Mouse (Mus musculus) CH12.LX (cell line): ENCODE measurements around the gene Eva1a. TPM values are rescaled to one million over a fixed set of nuclear protein-coding genes. Genes with fewer than 3 reads are reported as not detected.

Experiments
- DNase-seq: peaks from one replicate; pipeline ENCODE4 v3.0.0-alpha.2; 2013; ENCODE audit errors: extremely low read depth
- H3K27ac ChIP-seq: 2 replicates; pipeline ENCODE4 v1.5.1; 2012; ENCODE audit warnings: low read depth, mild to moderate bottlenecking, control low read depth, moderate library complexity; ENCODE audit not compliant: insufficient read depth
- H3K27me3 ChIP-seq: replicated peaks from 2 replicates; pipeline ENCODE3; 2012; ENCODE audit warnings: inconsistent platforms
- H3K36me3 ChIP-seq, 2 experiments: replicated peaks in 1 of 2; 2 replicates each; pipeline versions ENCODE3 to v1.6.1; 2012; ENCODE audit warnings: inconsistent platforms in 1 of 2, low read length in 1 of 2, mild to moderate bottlenecking in 1 of 2, mixed read lengths in 1 of 2, moderate library complexity in 1 of 2; ENCODE audit not compliant: control insufficient read depth in 1 of 2, insufficient read depth in 1 of 2
- H3K4me1 ChIP-seq, 2 experiments: 2 replicates each; pipeline ENCODE4 v1.6.1; 2012; ENCODE audit warnings: inconsistent platforms in 1 of 2, moderate library complexity in 1 of 2; ENCODE audit not compliant: insufficient read depth in 2 of 2, control insufficient read depth in 1 of 2
- H3K4me2 ChIP-seq: 2 replicates; pipeline ENCODE4 v1.6.1; 2012; ENCODE audit warnings: low read depth, mild to moderate bottlenecking, control low read depth; ENCODE audit not compliant: poor library complexity, insufficient read depth, severe bottlenecking
- H3K4me3 ChIP-seq, 3 experiments: fragments of 150-350 bp in 1 of 3; sonication (generic) in 1 of 3; replicated peaks in 1 of 3; 2 replicates each; pipeline versions ENCODE3 to v1.5.1; 2011 to 2012; ENCODE audit warnings: low read depth in 2 of 3, low read length in 2 of 3, mild to moderate bottlenecking in 2 of 3, moderate library complexity in 2 of 3, control low read depth in 1 of 3, improper control_type of control experiment in 1 of 3, inconsistent platforms in 1 of 3, mixed read lengths in 1 of 3; ENCODE audit not compliant: poor library complexity in 1 of 3
- H3K79me2 ChIP-seq: replicated peaks from 2 replicates; pipeline ENCODE4 v1.6.1; 2012; ENCODE audit warnings: mild to moderate bottlenecking, moderate library complexity; ENCODE audit not compliant: control insufficient read depth, poor library complexity, insufficient read depth, severe bottlenecking; ENCODE audit errors: extremely low read depth
- H3K9ac ChIP-seq: 2 replicates; pipeline ENCODE4 v1.6.1; 2012; ENCODE audit warnings: low read depth, mild to moderate bottlenecking, control low read depth, moderate library complexity; ENCODE audit not compliant: insufficient read depth
- H3K9me3 ChIP-seq: replicated peaks from 2 replicates; pipeline ENCODE3; 2012; ENCODE audit warnings: low read length, inconsistent platforms, mixed read lengths
- BHLHE40 ChIP-seq: IDR thresholded peaks from 2 replicates; pipeline ENCODE4 v1.6.1; 2011; ENCODE audit warnings: mild to moderate bottlenecking, low read depth, low read length, improper control_type of control experiment
- CHD2 ChIP-seq: IDR thresholded peaks from 2 replicates; pipeline ENCODE4 v1.6.1; 2011; ENCODE audit warnings: low read length, improper control_type of control experiment
- ETS1 ChIP-seq: conservative IDR thresholded peaks from 2 replicates; pipeline ENCODE4 v1.6.1; 2012; ENCODE audit warnings: low read depth, mild to moderate bottlenecking, inconsistent platforms, low read length, improper control_type of control experiment, moderate library complexity
- HCFC1 ChIP-seq: IDR thresholded peaks from 2 replicates; pipeline ENCODE4 v1.6.1; 2012; ENCODE audit warnings: low read depth, mild to moderate bottlenecking, inconsistent platforms, low read length, improper control_type of control experiment
- IRF4 ChIP-seq: IDR thresholded peaks from 2 replicates; pipeline ENCODE4 v1.6.1; 2014; ENCODE audit warnings: low read depth, mild to moderate bottlenecking, inconsistent platforms, low read length, improper control_type of control experiment
- JUND ChIP-seq: conservative IDR thresholded peaks from 2 replicates; pipeline ENCODE4 v1.6.1; 2011; ENCODE audit warnings: low read depth, low read length, improper control_type of control experiment
- KAT2A ChIP-seq: IDR thresholded peaks from 2 replicates; pipeline ENCODE4 v1.6.1; 2012; ENCODE audit warnings: low read length, improper control_type of control experiment, inconsistent platforms; ENCODE audit not compliant: insufficient replicate concordance
- MAFK ChIP-seq: IDR thresholded peaks from 2 replicates; pipeline ENCODE4 v1.6.1; 2011; ENCODE audit warnings: low read length, improper control_type of control experiment; ENCODE audit not compliant: insufficient replicate concordance
- MXI1 ChIP-seq: IDR thresholded peaks from 2 replicates; pipeline ENCODE4 v1.6.1; 2011; ENCODE audit warnings: mild to moderate bottlenecking, low read depth, low read length, improper control_type of control experiment
- MYC ChIP-seq: IDR thresholded peaks from 2 replicates; pipeline ENCODE4 v1.6.1; 2011; ENCODE audit warnings: low read depth, mild to moderate bottlenecking, improper control_type of control experiment, low read length
- NRF1 ChIP-seq: IDR thresholded peaks from 2 replicates; pipeline ENCODE4 v1.6.1; 2014; ENCODE audit warnings: low read depth, mild to moderate bottlenecking, inconsistent platforms, low read length, improper control_type of control experiment, moderate library complexity
- PAX5 ChIP-seq: IDR thresholded peaks from 2 replicates; pipeline ENCODE4 v1.6.1; 2012; ENCODE audit warnings: low read length, inconsistent platforms, mixed read lengths
- POLR2A ChIP-seq: IDR thresholded peaks from 2 replicates; pipeline ENCODE4 v1.6.1; 2011; ENCODE audit warnings: low read depth, mild to moderate bottlenecking, improper control_type of control experiment, low read length
- POLR2AphosphoS2 ChIP-seq: IDR thresholded peaks from 2 replicates; pipeline ENCODE4 v1.6.1; 2011; ENCODE audit warnings: low read depth, low read length, improper control_type of control experiment
- SMC3 ChIP-seq: IDR thresholded peaks from 2 replicates; pipeline ENCODE4 v1.6.1; 2011; ENCODE audit warnings: low read depth, low read length, improper control_type of control experiment
- TBP ChIP-seq: conservative IDR thresholded peaks from 2 replicates; pipeline ENCODE4 v1.6.1; 2011; ENCODE audit warnings: low read depth, low read length, improper control_type of control experiment
- UBTF ChIP-seq: IDR thresholded peaks from 2 replicates; pipeline ENCODE4 v1.6.1; 2012; ENCODE audit warnings: low read depth, mild to moderate bottlenecking, inconsistent platforms, low read length, improper control_type of control experiment, moderate library complexity
- USF1 ChIP-seq: IDR thresholded peaks from 2 replicates; pipeline ENCODE4 v1.6.1; 2014; ENCODE audit warnings: low read depth, mild to moderate bottlenecking, inconsistent platforms, low read length, improper control_type of control experiment
- ZC3H11A ChIP-seq: IDR thresholded peaks from 2 replicates; pipeline ENCODE4 v1.6.1; 2012; ENCODE audit warnings: low read depth, mild to moderate bottlenecking, inconsistent platforms, low read length, improper control_type of control experiment
- ZKSCAN1 ChIP-seq: IDR thresholded peaks from 2 replicates; pipeline ENCODE4 v1.6.1; 2012; ENCODE audit warnings: low read depth, inconsistent platforms, low read length, improper control_type of control experiment, borderline replicate concordance
- dilution Hi-C: fragments of 300-500 bp; cut with MboI; formaldehyde crosslinking; loops from 2 replicates; pipeline ENCODE4 v1.14.3; 2020; ENCODE audit warnings: low sequenced_read_pairs; ENCODE audit not compliant: extremely low pct_unique_long_range_greater_than_20kb, extremely low pct_ligation_motif_present
- in situ Hi-C: fragments of 300-500 bp; cut with MboI; formaldehyde crosslinking; loops from 3 replicates; pipeline ENCODE4 v1.14.3; 2019; ENCODE audit warnings: low sequenced_read_pairs, low pct_ligation_motif_present, low pct_unique_long_range_greater_than_20kb, mixed read lengths
- polyA plus RNA-seq: library from polyadenylated mRNA; unstranded; fragments of >175 nt; gene quantifications from 2 replicates; pipeline ENCODE4 v1.2.1, GENCODE M21; 2012; ENCODE audit warnings: low read depth; ENCODE audit not compliant: insufficient read length
- total RNA-seq, 2 experiments: library from RNA; depleted of rRNA; stranded (reverse); fragments of 300-350 nt in 1 of 2; fragments of >200 nt in 1 of 2; gene quantifications; 2 replicates each; pipeline ENCODE4 v1.2.3; 2012 to 2014

The Eva1a gene
- total and polyA plus RNA-seq, 3 experiments: not detected

- Histone ChIP-seq H3K4me3 (no peak overlapping the region), H3K4me1 (no peaks in the 10 kb centered on the region), H3K27ac (no peak overlapping the region)
- in situ Hi-C loops: no loop called here
- TF ChIP-seq MAFK (no peak), NRF1 (no peak), POLR2AphosphoS2 (no peak), KAT2A (no peak), HCFC1 (no peak), IRF4 (no peak), ETS1 (no peak), CHD2 (no peak), ZKSCAN1 (no peak), POLR2A (no peak), USF1 (no peak), JUND (no peak), MYC (no peak), TBP (no peak), MXI1 (no peak), UBTF (no peak), ZC3H11A (no peak), SMC3 (no peak), BHLHE40 (no peak), PAX5 (no peak)
- TF ChIP-seq, all 38 proteins: peak for 0
- DNase-seq: no peak
- Histone ChIP-seq H3K4me2 (no peak overlapping the region), H3K9ac (no peak overlapping the region), H3K27me3 (no peaks in the 10 kb centered on the region), H3K79me2 (no peaks in the 10 kb centered on the region), H3K36me3 (no peaks in the 10 kb centered on the region), H3K9me3 (peaks cover 43% of the 10 kb centered on the region)
- dilution Hi-C loops: no loop called here
Observed at GRCm38 (mm10) chr6:82135959-82136712, 95.3 kb downstream of the Eva1a start.

Other genes starting within 250 kb of the Eva1a start
- gene Gcfc2, start 117.4 kb upstream of the Eva1a start, total RNA-seq (2012; rRNA removed): 11.3 and 13.5 TPM in 2 replicates
- gene Gcfc2, start 117.4 kb upstream of the Eva1a start, total RNA-seq (2014; rRNA removed): 14.6 and 17.6 TPM in 2 replicates
- 15.4 and 17.6 TPM in 2 replicates for gene Gcfc2, start 117.4 kb upstream of the Eva1a start, polyA plus RNA-seq
- gene Mrpl19, start 75.1 kb upstream of the Eva1a start, total RNA-seq (2012; rRNA removed): 27.2 and 30.2 TPM in 2 replicates
- 54.0 and 57.6 TPM in 2 replicates for gene Mrpl19, start 75.1 kb upstream of the Eva1a start, total RNA-seq (2014; rRNA removed)
- 96.2 and 104 TPM in 2 replicates for gene Mrpl19, start 75.1 kb upstream of the Eva1a start, polyA plus RNA-seq